Mouse (Mus musculus) gastrocnemius, postnatal 36 days (tissue): ENCODE measurements at regions not wholly inside any gene's neighbourhood (a gene's known extent, or its start where the extent isn't known, plus 50 kb on each side); places are given as distances from the start of the nearest gene placed in this dataset.
"Not testable (repeated sequence)": the region's sequence is repeated elsewhere in the genome, so short reads cannot be mapped to it uniquely, and the experiment has no call there.

Experiments
- DNase-seq, 2 experiments: peaks; one replicate each; pipeline ENCODE4 v3.0.0; 2022
- intact Hi-C: fragments of 180-260 bp; cut with DNase I; formaldehyde crosslinking; loops from one replicate; pipeline ENCODE4 v1.15.1; 2025

- intact Hi-C loops, result loop anchor here (2.0 kb wide), 1 partner anchor 64 kb away; no protein-coding TSS in a partner anchor
- DNase-seq, result no peak
These were observed 248.3 kb downstream of the Pros1 start for GRCm38 (mm10) chr16:63102362-63102761.

- DNase-seq, result no peak
- intact Hi-C loops, result loop anchor here (2.0 kb wide), 1 partner anchor 64 kb away; no protein-coding TSS in a partner anchor
These were observed 248.8 kb downstream of the Pros1 start for GRCm38 (mm10) chr16:63102930-63103329.

- no peak for DNase-seq
- intact Hi-C loops, result no loop called here
These were observed 250.3 kb downstream of the Pros1 start for GRCm38 (mm10) chr16:63104383-63104782.

GRCm38 (mm10) chr16:63104938-63105714 is 251.0 kb downstream of the Pros1 start:
- intact Hi-C loops, result no loop called here
- no peak for DNase-seq

GRCm38 (mm10) chr16:63116456-63116855 is 262.3 kb downstream of the Pros1 start:
- intact Hi-C loops, result no loop called here
- DNase-seq, result no peak

- intact Hi-C loops, result no loop called here
- DNase-seq, result no peak
These were observed 264.6 kb downstream of the Pros1 start for GRCm38 (mm10) chr16:63118721-63119120.

- intact Hi-C loops, result no loop called here
- no peak for DNase-seq
These were observed 289.7 kb downstream of the Pros1 start for GRCm38 (mm10) chr16:63143851-63144250.

GRCm38 (mm10) chr16:63155300-63155821 is 301.3 kb downstream of the Pros1 start:
- no peak for DNase-seq
- intact Hi-C loops, result no loop called here

GRCm38 (mm10) chr16:63170101-63170500 is 316.0 kb downstream of the Pros1 start:
- intact Hi-C loops, result no loop called here
- DNase-seq, result no peak

GRCm38 (mm10) chr16:63179228-63179627 is 325.1 kb downstream of the Pros1 start:
- intact Hi-C loops, result no loop called here
- no peak for DNase-seq

GRCm38 (mm10) chr16:63191181-63191580 is 337.1 kb downstream of the Pros1 start:
- DNase-seq, result no peak
- intact Hi-C loops, result no loop called here

GRCm38 (mm10) chr16:63191623-63192022 is 337.5 kb downstream of the Pros1 start:
- intact Hi-C loops, result no loop called here
- no peak for DNase-seq

GRCm38 (mm10) chr16:63194595-63194994 is 340.5 kb downstream of the Pros1 start:
- intact Hi-C loops, result no loop called here
- DNase-seq, result no peak

- intact Hi-C loops, DNase-seq: not testable (repeated sequence)
These were observed 359.4 kb downstream of the Pros1 start for GRCm38 (mm10) chr16:63213471-63213870.

GRCm38 (mm10) chr16:63220228-63220879 is 366.2 kb downstream of the Pros1 start:
- DNase-seq, result no peak
- intact Hi-C loops, result no loop called here

GRCm38 (mm10) chr16:63224608-63225007 is 370.5 kb downstream of the Pros1 start:
- intact Hi-C loops, result no loop called here
- DNase-seq, result no peak

- no peak for DNase-seq
- intact Hi-C loops, result no loop called here
These were observed 371.0 kb downstream of the Pros1 start for GRCm38 (mm10) chr16:63225097-63225496.

GRCm38 (mm10) chr16:63229135-63229534 is 375.0 kb downstream of the Pros1 start:
- DNase-seq, result no peak
- intact Hi-C loops, result no loop called here

GRCm38 (mm10) chr16:63229567-63229966 is 375.5 kb downstream of the Pros1 start:
- DNase-seq, result no peak
- intact Hi-C loops, result no loop called here

- intact Hi-C loops, result no loop called here
- DNase-seq, result no peak
These were observed 416.1 kb downstream of the Pros1 start for GRCm38 (mm10) chr16:63270173-63270572.

- intact Hi-C loops, result no loop called here
- no peak for DNase-seq
These were observed 423.4 kb downstream of the Pros1 start for GRCm38 (mm10) chr16:63277556-63277955.

GRCm38 (mm10) chr16:63278259-63278697 is 424.2 kb downstream of the Pros1 start:
- intact Hi-C loops, result no loop called here
- DNase-seq, result no peak
